ENCODE assay signal across 14 mouse cellular contexts in genomic region chr10:111117198-111117845, GRCm38 (mm10). TPM values are rescaled to one million over a fixed set of nuclear protein-coding genes. Genes with fewer than 3 reads are reported as not detected.
DNase-seq lines count a peak whose midpoint lies in the region; ATAC-seq and TF ChIP-seq lines count a peak whose summit lies in the region.
"Had no signal": no experiment of that assay in that cellular context is flagged by ENCODE, and none has a peak within 500 bp of the region (broad histone marks: within the 10 kb centered on the region; RNA-seq: fewer than 3 reads in every experiment).

No protein-coding gene starts in this region.

- DNase-seq in kidney, adult 11 months, result peak; percentile 78
- DNase-seq in kidney, postnatal 4 days, result no peak
- DNase-seq in B cell, adult 2 months, result peak; percentile 32 to 50
- peak; percentile 26 for DNase-seq in ES-E14 (ENCODE audit: low read depth, low spot score)
- no peak for DNase-seq in kidney, postnatal 0 days (ENCODE audit: low spot score)
- DNase-seq in urinary bladder, adult 18-20 months (ENCODE audit: low spot score in 2 of 2), result no peak
- no peak for DNase-seq in adrenal gland, adult 2 months
- DNase-seq: adrenal gland, postnatal 25 days; liver, postnatal 0 days; lung, postnatal 36 days; midbrain, embryonic 14.5 days; thymus, adult 2 months had no signal

- ATAC-seq in kidney, postnatal 0 days (replicated peaks; ENCODE audit: low FRiP score, low read depth), result peak; percentile 46; the same call in 1 of the 2 replicates
- ATAC-seq: intestine, embryonic 16.5 days; liver, postnatal 0 days had no signal

- in situ Hi-C loops in ES-E14 (cut with MboI; ENCODE audit: low sequenced_read_pairs in 2 of 2, unreplicated experiment in 2 of 2), result no loop called here

- no peak overlapping the region for H3K4me3 ChIP-seq in ES-E14 (ENCODE audit: insufficient read depth in 1 of 2, low read depth in 1 of 2, low read length in 2 of 2, poor library complexity in 1 of 2, severe bottlenecking in 1 of 2)
- no peak overlapping the region for H3K4me3 ChIP-seq in kidney, postnatal 0 days (replicated peaks; ENCODE audit: low read depth, low read length)
- H3K4me3 ChIP-seq: hindbrain, embryonic 13.5 days had no signal

- no peaks in the 10 kb centered on the region for H3K9me3 ChIP-seq in ES-E14 (ENCODE audit: control insufficient read depth, insufficient read depth, low read depth, low read length)
- H3K9me3 ChIP-seq in kidney, postnatal 0 days (replicated peaks; ENCODE audit: low read length), result no peaks in the 10 kb centered on the region
- H3K9me3 ChIP-seq: hindbrain, embryonic 13.5 days had no signal

- no peak overlapping the region for H3K9ac ChIP-seq in ES-E14 (ENCODE audit: insufficient read depth, low read depth, low read length, poor library complexity, severe bottlenecking)
- H3K9ac ChIP-seq in kidney, postnatal 0 days (ENCODE audit: low read depth, low read length), result no peak overlapping the region
- H3K9ac ChIP-seq: hindbrain, embryonic 13.5 days; liver, postnatal 0 days had no signal

- 49% methylated on average over 7 of the region's 7 CpGs for WGBS in kidney, postnatal 0 days

- TF ChIP-seq CTCF in kidney, postnatal 0 days (IDR thresholded peaks at IDR 0.05; ENCODE audit: low read depth), result no peak

- H3K4me1 ChIP-seq in ES-E14 (ENCODE audit: control insufficient read depth in 2 of 2, insufficient read depth in 2 of 2, low read length in 2 of 2, poor library complexity in 1 of 2), result peaks cover 2 to 5% of the 10 kb centered on the region in 2 experiments; a peak in 1 of 4 replicates
- no peaks in the 10 kb centered on the region for H3K4me1 ChIP-seq in kidney, postnatal 0 days (replicated peaks; ENCODE audit: insufficient read depth, low read length)

- no peak overlapping the region for H3K27ac ChIP-seq in ES-E14 (ENCODE audit: insufficient read depth, low read depth, low read length, poor library complexity, severe bottlenecking)
- no peak overlapping the region for H3K27ac ChIP-seq in kidney, postnatal 0 days
- H3K27ac ChIP-seq: hindbrain, embryonic 13.5 days had no signal

- no peaks in the 10 kb centered on the region for H3K27me3 ChIP-seq in kidney, postnatal 0 days (ENCODE audit: insufficient read depth, low read length)
- H3K27me3 ChIP-seq: hindbrain, embryonic 13.5 days had no signal

- H3K4me2 ChIP-seq in kidney, postnatal 0 days (ENCODE audit: low read length), result no peak overlapping the region
- H3K4me2 ChIP-seq: hindbrain, embryonic 13.5 days had no signal

- H3K36me3 ChIP-seq in ES-E14 (ENCODE audit: control insufficient read depth, insufficient read depth, low read length, poor library complexity, severe bottlenecking), result no peaks in the 10 kb centered on the region
- H3K36me3 ChIP-seq in kidney, postnatal 0 days (ENCODE audit: insufficient read depth, low read length), result no peaks in the 10 kb centered on the region
- H3K36me3 ChIP-seq: hindbrain, embryonic 13.5 days had no signal

TF ChIP-seq in ES-E14, 5 proteins besides CTCF, POLR2A, EP300 and RAD21:
- TF ChIP-seq HCFC1 (IDR thresholded peaks at IDR 0.05; ENCODE audit: borderline replicate concordance, insufficient read depth, low read length) (no peak), CHD2 (IDR thresholded peaks at IDR 0.05; ENCODE audit: low read depth, low read length) (no peak), ZC3H11A (IDR thresholded peaks at IDR 0.05; ENCODE audit: borderline replicate concordance, low read depth, low read length) (no peak), MAFK (IDR thresholded peaks at IDR 0.05; ENCODE audit: insufficient read depth, low read depth, low read length) (no peak), ZNF384 (IDR thresholded peaks at IDR 0.05; ENCODE audit: low read depth, low read length) (no peak)

RNA-seq across cellular contexts. Expression of gene Osbpl8, which starts 47.2 kb away (rescaled TPM):
- 18.6 and 20.7 TPM in 2 replicates for total RNA-seq in ES-E14 (2012; rRNA removed)
- 11.0 and 11.8 TPM in 2 replicates for polyA plus RNA-seq in kidney, postnatal 0 days (2015; fragmentation: Nextera tagmentation; extraction: Ambion mirVana)
- 10 to 100 TPM; 24.8 to 24.9 TPM for total RNA-seq in adrenal gland, adult 2 months (2021)
- 1.2 and 1.6 TPM in 2 replicates for polyA plus RNA-seq in adrenal gland, adult 2 months (2012; rRNA removed)

Comparison
In these comparisons a context has a peak if more than half of its experiments do, and no peak if none do; other contexts are left out.
1. DNase-seq: peak in kidney, adult 11 months (single experiment), B cell, adult 2 months (2 of 2) and ES-E14 (single experiment); none in kidney, postnatal 4 days (0 of 2), kidney, postnatal 0 days (single experiment), urinary bladder, adult 18-20 months (0 of 2) and adrenal gland, adult 2 months (single experiment).